ENCODE assay signal across 23 mouse cellular contexts in genomic region chr12:91947998-91948397, GRCm38 (mm10).
DNase-seq lines count a peak whose midpoint lies in the region; ATAC-seq lines count a peak whose summit lies in the region.
"Had no signal": no experiment of that assay in that cellular context is flagged by ENCODE, and none has a peak within 500 bp of the region (broad histone marks: within the 10 kb centered on the region; RNA-seq: fewer than 3 reads in every experiment).

No protein-coding gene starts in this region.

- H3K36me3 ChIP-seq in heart, embryonic 11.5 days (ENCODE audit: control insufficient read depth, insufficient read depth, low read length) = no peaks in the 10 kb centered on the region
- H3K36me3 ChIP-seq in kidney, embryonic 16.5 days (ENCODE audit: insufficient read depth, low read length) = no peaks in the 10 kb centered on the region
- H3K36me3 ChIP-seq in lung, embryonic 15.5 days = no peaks in the 10 kb centered on the region
- H3K36me3 ChIP-seq: embryonic facial prominence, embryonic 10.5 days; embryonic facial prominence, embryonic 13.5 days; forebrain, embryonic 12.5 days; forebrain, embryonic 15.5 days; heart, embryonic 10.5 days; hindbrain, embryonic 12.5 days; hindbrain, embryonic 15.5 days had no signal

- 65% methylated on average over 3 of the region's 3 CpGs for WGBS in heart, embryonic 11.5 days (ENCODE audit: insufficient replicate concordance)
- WGBS in kidney, embryonic 16.5 days = 43% methylated on average over 3 of the region's 3 CpGs
- 40% methylated on average over 3 of the region's 3 CpGs for WGBS in lung, embryonic 15.5 days

- no peaks in the 10 kb centered on the region for H3K9me3 ChIP-seq in heart, embryonic 11.5 days (replicated peaks; ENCODE audit: control insufficient read depth, low read length)
- H3K9me3 ChIP-seq in kidney, embryonic 16.5 days (ENCODE audit: low read length) = 0 out of 2 replicates have a peak, but pooled peaks cover 2% of the 10 kb centered on the region
- no peaks in the 10 kb centered on the region for H3K9me3 ChIP-seq in lung, embryonic 15.5 days
- H3K9me3 ChIP-seq: embryonic facial prominence, embryonic 10.5 days; embryonic facial prominence, embryonic 13.5 days; forebrain, embryonic 12.5 days; forebrain, embryonic 15.5 days; heart, embryonic 10.5 days; hindbrain, embryonic 12.5 days; hindbrain, embryonic 15.5 days had no signal

- H3K9ac ChIP-seq in heart, embryonic 11.5 days (ENCODE audit: low read depth, low read length) = no peak overlapping the region
- no peak overlapping the region for H3K9ac ChIP-seq in kidney, embryonic 16.5 days (replicated peaks; ENCODE audit: low read length)
- no peak overlapping the region for H3K9ac ChIP-seq in lung, embryonic 15.5 days
- H3K9ac ChIP-seq: embryonic facial prominence, embryonic 13.5 days; forebrain, embryonic 12.5 days; forebrain, embryonic 15.5 days; hindbrain, embryonic 12.5 days; hindbrain, embryonic 15.5 days had no signal

- no peaks in the 10 kb centered on the region for H3K27me3 ChIP-seq in heart, embryonic 11.5 days (ENCODE audit: control insufficient read depth, insufficient read depth, low read length)
- H3K27me3 ChIP-seq in kidney, embryonic 16.5 days (ENCODE audit: insufficient read depth, low read length) = no peaks in the 10 kb centered on the region
- no peaks in the 10 kb centered on the region for H3K27me3 ChIP-seq in lung, embryonic 15.5 days
- H3K27me3 ChIP-seq: embryonic facial prominence, embryonic 13.5 days; forebrain, embryonic 12.5 days; forebrain, embryonic 15.5 days; hindbrain, embryonic 12.5 days; hindbrain, embryonic 15.5 days had no signal

- H3K4me2 ChIP-seq in heart, embryonic 11.5 days = no peak overlapping the region
- no peak overlapping the region for H3K4me2 ChIP-seq in kidney, embryonic 16.5 days (replicated peaks; ENCODE audit: low read depth, low read length)
- no peak overlapping the region for H3K4me2 ChIP-seq in lung, embryonic 15.5 days
- H3K4me2 ChIP-seq: embryonic facial prominence, embryonic 13.5 days; forebrain, embryonic 12.5 days; forebrain, embryonic 15.5 days; hindbrain, embryonic 12.5 days; hindbrain, embryonic 15.5 days had no signal

- ATAC-seq in heart, embryonic 11.5 days (replicated peaks; ENCODE audit: insufficient number of reproducible peaks, low FRiP score, low TSS enrichment) = no peak
- peak; percentile 80; the same call in 1 of the 2 replicates for ATAC-seq in kidney, embryonic 16.5 days (ENCODE audit: low FRiP score, low TSS enrichment)
- ATAC-seq in lung, embryonic 15.5 days (ENCODE audit: borderline replicate concordance, extremely low read depth, low FRiP score, low TSS enrichment) = no peak
- ATAC-seq: activated CD4-positive, CD25-positive, alpha-beta regulatory T cell, adult 4 months; forebrain, embryonic 15.5 days had no signal

- H3K4me1 ChIP-seq in heart, embryonic 11.5 days (ENCODE audit: control insufficient read depth, insufficient read depth, low read length) = no peaks in the 10 kb centered on the region
- peaks cover 5% of the 10 kb centered on the region; the same call in 1 of the 2 replicates for H3K4me1 ChIP-seq in kidney, embryonic 16.5 days (ENCODE audit: insufficient read depth, low read length)
- H3K4me1 ChIP-seq in lung, embryonic 15.5 days = no peaks in the 10 kb centered on the region; the same call in 1 of the 2 replicates
- H3K4me1 ChIP-seq: forebrain, embryonic 12.5 days; forebrain, embryonic 15.5 days; heart, embryonic 10.5 days; hindbrain, embryonic 12.5 days; hindbrain, embryonic 15.5 days had no signal

- H3K27ac ChIP-seq in heart, embryonic 11.5 days (ENCODE audit: low read depth, low read length) = no peak overlapping the region
- 0 out of 2 replicates have a peak overlapping the region, but pooled peaks have one; percentile 16 for H3K27ac ChIP-seq in kidney, embryonic 16.5 days (ENCODE audit: low read length)
- peak overlapping the region; percentile 69 for H3K27ac ChIP-seq in lung, embryonic 15.5 days
- H3K27ac ChIP-seq: embryonic facial prominence, embryonic 10.5 days; embryonic facial prominence, embryonic 13.5 days; forebrain, embryonic 12.5 days; forebrain, embryonic 15.5 days; heart, adult 2 months; heart, embryonic 10.5 days; hindbrain, embryonic 12.5 days; hindbrain, embryonic 15.5 days had no signal

- H3K4me3 ChIP-seq in heart, embryonic 11.5 days (ENCODE audit: low read depth, low read length) = no peak overlapping the region
- no peak overlapping the region for H3K4me3 ChIP-seq in kidney, embryonic 16.5 days (ENCODE audit: low read length)
- no peak overlapping the region for H3K4me3 ChIP-seq in lung, embryonic 15.5 days
- H3K4me3 ChIP-seq: embryonic facial prominence, embryonic 10.5 days; embryonic facial prominence, embryonic 13.5 days; erythroblast, embryonic 14.5 days; forebrain, embryonic 12.5 days; forebrain, embryonic 15.5 days; heart, adult 2 months; heart, embryonic 10.5 days; hindbrain, embryonic 12.5 days; hindbrain, embryonic 15.5 days had no signal

- peak; percentile 19 for DNase-seq in heart, adult 11 months
- DNase-seq in kidney, adult 18-20 months = no peak
- DNase-seq in lung, postnatal 14 days = no peak
- DNase-seq: adrenal gland, adult 8-10 months; adrenal gland, postnatal 25 days; cerebellum, adult 11-12 months; cerebellum, adult 8-10 months; cerebellum, postnatal 10 days; cerebellum, postnatal 36 days; gastrocnemius, postnatal 25 days; heart, adult 2 months had no signal
